Mouse (Mus musculus): ENCODE data around the gene Fbxl7. TPM values are rescaled to one million over a fixed set of nuclear protein-coding genes. Genes with fewer than 3 reads are reported as not detected.
"Not testable (repeated sequence)": the region's sequence is repeated elsewhere in the genome, so short reads cannot be mapped to it uniquely, and the experiment has no call there.

Gene Fbxl7
- polyA plus RNA-seq, 1 experiment from 2014 or later = 24.1 TPM

GRCm38 (mm10) chr15:26732366-26732765 is 163.0 kb downstream of the Fbxl7 start:
- ATAC-seq (ENCODE audit: low FRiP score, low TSS enrichment) = no peak

DNA sequence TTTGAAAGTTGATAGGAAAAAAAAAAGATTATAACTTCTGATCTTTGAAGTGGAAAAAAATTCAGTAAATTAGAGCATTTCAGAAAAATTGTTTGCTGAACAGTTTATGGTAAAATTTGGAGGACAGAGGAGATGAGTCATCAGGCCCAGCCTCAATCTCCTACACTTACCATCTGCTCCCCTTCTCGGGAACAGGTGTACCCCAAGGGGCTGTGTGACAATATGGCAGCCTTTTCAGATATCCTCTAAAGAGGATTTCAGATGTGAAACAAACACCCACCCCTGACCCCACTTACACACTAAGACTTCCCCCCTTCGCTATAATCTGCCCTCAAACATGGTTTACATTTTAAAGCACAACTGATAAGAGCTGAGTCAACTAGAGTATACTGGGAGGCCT is 164.6 kb downstream of the Fbxl7 start:
- H3K36me3 ChIP-seq (ENCODE audit: control insufficient read depth, insufficient read depth, low read length) = no peaks in the 10 kb centered on the region
- no peaks in the 10 kb centered on the region for H3K4me1 ChIP-seq (ENCODE audit: control insufficient read depth, insufficient read depth, low read length)
- H3K27me3 ChIP-seq (ENCODE audit: control insufficient read depth, insufficient read depth, low read length) = no peaks in the 10 kb centered on the region
- H3K9ac ChIP-seq (ENCODE audit: low read depth, low read length) = no peak overlapping the region
- ATAC-seq (ENCODE audit: low FRiP score, low TSS enrichment) = no peak
- H3K4me3 ChIP-seq (ENCODE audit: low read length) = no peak overlapping the region
- 75% methylated on average over 2 of the region's 2 CpGs for WGBS
- no peak overlapping the region for H3K4me2 ChIP-seq (replicated peaks; ENCODE audit: low read depth, low read length)
- no peaks in the 10 kb centered on the region for H3K9me3 ChIP-seq (ENCODE audit: control insufficient read depth, low read length)
- no peak overlapping the region for H3K27ac ChIP-seq (ENCODE audit: low read depth, low read length)

More at GRCm38 (mm10) chr15:26732366-26732765, 163.0 kb downstream of the Fbxl7 start:
- Histone ChIP-seq H3K36me3 (ENCODE audit: control insufficient read depth, insufficient read depth, low read length) (no peaks in the 10 kb centered on the region), H3K27ac (ENCODE audit: low read depth, low read length) (no peak overlapping the region), H3K9ac (ENCODE audit: low read depth, low read length) (no peak overlapping the region), H3K27me3 (ENCODE audit: control insufficient read depth, insufficient read depth, low read length) (no peaks in the 10 kb centered on the region), H3K4me2 (replicated peaks; ENCODE audit: low read depth, low read length) (no peak overlapping the region), H3K4me3 (ENCODE audit: low read length) (no peak overlapping the region), H3K4me1 (ENCODE audit: control insufficient read depth, insufficient read depth, low read length) (no peaks in the 10 kb centered on the region), H3K9me3 (ENCODE audit: control insufficient read depth, low read length) (no peaks in the 10 kb centered on the region)
- WGBS = 76% methylated on average over 2 of the region's 2 CpGs

DNA sequence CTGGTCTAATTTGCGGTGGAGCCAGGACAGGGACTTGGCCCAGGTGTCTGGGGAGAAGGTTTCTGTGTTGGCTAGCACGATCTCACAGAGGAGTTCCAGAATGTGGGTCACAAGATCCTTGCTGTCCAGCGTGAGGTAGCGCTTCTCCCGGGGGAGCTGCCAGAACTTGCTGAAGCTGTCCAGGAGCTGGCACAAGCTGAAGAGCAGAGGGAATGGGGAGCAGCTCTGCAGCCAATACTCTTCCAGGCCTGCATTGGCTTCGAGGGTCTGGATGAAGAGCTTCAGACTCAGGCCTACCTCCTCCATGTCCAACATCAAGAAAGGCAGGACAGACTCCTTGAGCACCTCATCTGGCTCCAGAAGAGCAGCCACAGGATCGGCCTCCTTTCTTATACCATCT is 166.0 kb downstream of the Fbxl7 start:
- ATAC-seq (ENCODE audit: low FRiP score, low TSS enrichment); H3K27me3 ChIP-seq (ENCODE audit: control insufficient read depth, insufficient read depth, low read length); H3K4me3 ChIP-seq (ENCODE audit: low read length); H3K4me1 ChIP-seq (ENCODE audit: control insufficient read depth, insufficient read depth, low read length); H3K36me3 ChIP-seq (ENCODE audit: control insufficient read depth, insufficient read depth, low read length); H3K4me2 ChIP-seq (replicated peaks; ENCODE audit: low read depth, low read length); H3K27ac ChIP-seq (ENCODE audit: low read depth, low read length); H3K9me3 ChIP-seq (ENCODE audit: control insufficient read depth, low read length); H3K9ac ChIP-seq (ENCODE audit: low read depth, low read length): not testable (repeated sequence)
- WGBS = 91% methylated on average over 5 of the region's 7 CpGs

DNA sequence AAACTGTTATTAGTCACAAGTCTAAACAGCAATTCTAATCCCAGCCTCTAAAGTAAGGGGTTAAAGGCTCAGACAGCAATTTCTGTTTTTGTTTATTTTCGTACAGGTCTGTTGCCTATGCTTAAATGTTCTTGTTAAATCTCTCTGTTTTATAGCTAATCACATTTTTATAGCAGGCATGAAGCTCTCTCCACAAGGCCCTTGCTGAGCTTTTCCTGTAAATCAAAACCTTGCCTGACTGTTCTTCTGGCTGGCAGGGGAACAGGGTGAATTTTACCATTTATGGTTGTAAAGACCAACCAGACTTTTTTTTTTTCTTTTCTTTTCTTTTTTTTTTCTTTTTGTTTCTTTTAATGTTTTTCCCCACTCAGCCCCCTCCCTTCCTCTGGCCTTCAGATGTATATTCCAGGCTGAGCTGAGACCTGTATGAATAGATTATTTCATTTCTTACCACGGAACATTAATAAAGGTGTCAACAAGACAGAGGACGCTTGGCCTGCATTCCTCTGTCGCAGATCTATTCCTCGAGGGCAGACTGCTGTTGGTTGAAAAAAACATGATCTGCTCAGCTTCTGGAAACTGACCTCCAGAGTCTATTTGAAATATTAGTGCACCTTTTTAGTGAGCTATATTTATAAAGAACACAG is 176.9 kb downstream of the Fbxl7 start:
- no peaks in the 10 kb centered on the region for H3K27me3 ChIP-seq (ENCODE audit: control insufficient read depth, insufficient read depth, low read length)
- H3K27ac ChIP-seq (ENCODE audit: low read depth, low read length) = peak overlapping the region; percentile 26; the same call in 1 of the 2 replicates
- H3K36me3 ChIP-seq (ENCODE audit: control insufficient read depth, insufficient read depth, low read length) = no peaks in the 10 kb centered on the region
- no peak overlapping the region for H3K4me3 ChIP-seq (ENCODE audit: low read length)
- H3K4me2 ChIP-seq (replicated peaks; ENCODE audit: low read depth, low read length) = no peak overlapping the region
- no peaks in the 10 kb centered on the region for H3K9me3 ChIP-seq (ENCODE audit: control insufficient read depth, low read length)
- H3K4me1 ChIP-seq (ENCODE audit: control insufficient read depth, insufficient read depth, low read length) = peaks cover 10% of the 10 kb centered on the region
- ATAC-seq (ENCODE audit: low FRiP score, low TSS enrichment) = peak; percentile 32; the same call in 1 of the 2 replicates
- 24% methylated on average over 5 of the region's 5 CpGs for WGBS
- no peak overlapping the region for H3K9ac ChIP-seq (ENCODE audit: low read depth, low read length)

DNA sequence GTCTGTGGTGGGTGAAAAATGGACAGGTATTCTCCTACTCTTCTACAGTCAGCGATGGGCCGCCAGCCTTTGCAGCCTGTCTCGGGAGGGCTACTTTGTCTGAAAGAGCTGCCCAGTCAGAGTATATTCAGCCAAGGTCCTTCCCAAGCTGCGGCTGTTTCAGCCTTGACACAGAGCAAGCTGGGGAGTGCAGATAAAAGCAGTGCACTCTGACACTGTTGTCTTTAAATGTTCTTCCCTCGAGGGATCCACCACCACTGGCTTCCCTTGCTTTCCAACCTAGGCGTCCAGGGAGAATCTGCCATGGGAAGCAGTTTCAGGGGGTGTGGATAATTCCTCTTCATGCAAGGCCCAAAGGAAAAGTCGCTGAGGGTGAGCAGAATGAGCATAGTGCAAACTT is 177.4 kb downstream of the Fbxl7 start:
- Histone ChIP-seq H3K4me3 (ENCODE audit: low read length) (no peak overlapping the region), H3K36me3 (ENCODE audit: control insufficient read depth, insufficient read depth, low read length) (no peaks in the 10 kb centered on the region), H3K27ac (ENCODE audit: low read depth, low read length) (peak overlapping the region; percentile 26; the same call in 1 of the 2 replicates), H3K9ac (ENCODE audit: low read depth, low read length) (no peak overlapping the region), H3K4me1 (ENCODE audit: control insufficient read depth, insufficient read depth, low read length) (peaks cover 10% of the 10 kb centered on the region), H3K4me2 (replicated peaks; ENCODE audit: low read depth, low read length) (no peak overlapping the region), H3K27me3 (ENCODE audit: control insufficient read depth, insufficient read depth, low read length) (no peaks in the 10 kb centered on the region), H3K9me3 (ENCODE audit: control insufficient read depth, low read length) (no peaks in the 10 kb centered on the region)
- 37% methylated on average over 7 of the region's 7 CpGs for WGBS
- no peak for ATAC-seq (ENCODE audit: low FRiP score, low TSS enrichment)

GRCm38 (mm10) chr15:26716181-26716580 is 179.2 kb downstream of the Fbxl7 start:
- H3K36me3 ChIP-seq (ENCODE audit: control insufficient read depth, insufficient read depth, low read length) = no peaks in the 10 kb centered on the region
- H3K9me3 ChIP-seq (ENCODE audit: control insufficient read depth, low read length) = no peaks in the 10 kb centered on the region
- ATAC-seq (ENCODE audit: low FRiP score, low TSS enrichment) = no peak
- H3K4me3 ChIP-seq (ENCODE audit: low read length) = no peak overlapping the region
- 95% methylated on average over 2 of the region's 2 CpGs for WGBS
- peaks cover 10% of the 10 kb centered on the region for H3K4me1 ChIP-seq (ENCODE audit: control insufficient read depth, insufficient read depth, low read length)
- no peak overlapping the region for H3K4me2 ChIP-seq (replicated peaks; ENCODE audit: low read depth, low read length)
- H3K9ac ChIP-seq (ENCODE audit: low read depth, low read length) = no peak overlapping the region
- no peaks in the 10 kb centered on the region for H3K27me3 ChIP-seq (ENCODE audit: control insufficient read depth, insufficient read depth, low read length)
- no peak overlapping the region for H3K27ac ChIP-seq (ENCODE audit: low read depth, low read length)

DNA sequence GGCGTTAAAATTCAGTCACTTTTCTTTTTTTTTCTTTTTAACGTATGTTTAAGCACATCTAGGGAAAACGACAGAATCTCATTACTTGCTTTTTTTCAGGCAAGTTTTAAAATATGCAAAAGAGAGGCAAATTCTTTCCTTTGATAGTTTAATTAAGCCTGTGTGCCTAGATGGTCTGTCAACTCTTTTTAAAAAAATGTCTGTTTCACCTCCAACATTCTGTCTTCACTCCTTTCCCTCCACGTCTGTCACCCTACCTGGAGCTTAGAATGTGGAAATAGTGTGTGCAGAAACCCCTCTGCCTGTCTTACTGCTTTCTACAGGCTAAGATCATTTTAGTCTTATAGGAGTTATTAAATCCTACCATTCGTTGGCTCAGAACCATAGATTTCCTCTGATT is 179.7 kb downstream of the Fbxl7 start:
- Histone ChIP-seq H3K9ac (ENCODE audit: low read depth, low read length) (no peak overlapping the region), H3K27ac (ENCODE audit: low read depth, low read length) (no peak overlapping the region)

DNA sequence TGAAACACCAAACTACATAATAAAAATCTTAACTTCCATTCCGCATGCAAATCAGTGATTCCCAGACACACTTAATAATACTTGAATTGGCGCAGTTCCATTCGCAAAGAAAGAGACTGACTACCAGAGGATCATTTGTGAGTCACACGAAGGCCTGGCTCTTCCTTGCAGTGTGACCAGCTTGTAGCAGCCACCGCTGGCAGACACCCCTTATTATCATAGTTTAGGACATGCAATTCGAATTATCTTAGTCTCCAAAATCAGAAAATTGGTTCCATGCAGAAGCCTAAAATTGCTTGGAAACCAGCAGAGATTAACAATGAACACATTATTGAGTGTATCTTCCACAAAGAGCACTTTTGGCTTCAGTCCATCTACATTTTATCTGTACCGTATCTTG is 183.1 kb downstream of the Fbxl7 start:
- H3K4me2 ChIP-seq (replicated peaks; ENCODE audit: low read depth, low read length) = no peak overlapping the region
- H3K4me3 ChIP-seq (ENCODE audit: low read length) = no peak overlapping the region
- H3K9ac ChIP-seq (ENCODE audit: low read depth, low read length) = no peak overlapping the region
- WGBS = 88% methylated on average over 7 of the region's 7 CpGs
- no peak overlapping the region for H3K27ac ChIP-seq (ENCODE audit: low read depth, low read length)
- ATAC-seq (ENCODE audit: low FRiP score, low TSS enrichment) = no peak
- no peaks in the 10 kb centered on the region for H3K27me3 ChIP-seq (ENCODE audit: control insufficient read depth, insufficient read depth, low read length)
- H3K36me3 ChIP-seq (ENCODE audit: control insufficient read depth, insufficient read depth, low read length) = no peaks in the 10 kb centered on the region
- H3K4me1 ChIP-seq (ENCODE audit: control insufficient read depth, insufficient read depth, low read length) = 0 out of 2 replicates have a peak, but pooled peaks cover 2% of the 10 kb centered on the region
- no peaks in the 10 kb centered on the region for H3K9me3 ChIP-seq (ENCODE audit: control insufficient read depth, low read length)

More for the DNA sequence above, 179.7 kb downstream of the Fbxl7 start:
- Histone ChIP-seq H3K4me3 (ENCODE audit: low read length) (no peak overlapping the region), H3K27me3 (ENCODE audit: control insufficient read depth, insufficient read depth, low read length) (no peaks in the 10 kb centered on the region), H3K4me2 (replicated peaks; ENCODE audit: low read depth, low read length) (no peak overlapping the region), H3K9me3 (ENCODE audit: control insufficient read depth, low read length) (no peaks in the 10 kb centered on the region), H3K4me1 (ENCODE audit: control insufficient read depth, insufficient read depth, low read length) (peaks cover 10% of the 10 kb centered on the region), H3K36me3 (ENCODE audit: control insufficient read depth, insufficient read depth, low read length) (no peaks in the 10 kb centered on the region)
- WGBS = 75% methylated on average over 5 of the region's 5 CpGs
- ATAC-seq (ENCODE audit: low FRiP score, low TSS enrichment) = no peak

- H3K4me3 ChIP-seq (ENCODE audit: low read length) = no peak overlapping the region
- no peak overlapping the region for H3K9ac ChIP-seq (ENCODE audit: low read depth, low read length)
- H3K27ac ChIP-seq (ENCODE audit: low read depth, low read length) = no peak overlapping the region
- no peaks in the 10 kb centered on the region for H3K4me1 ChIP-seq (ENCODE audit: control insufficient read depth, insufficient read depth, low read length)
- H3K36me3 ChIP-seq (ENCODE audit: control insufficient read depth, insufficient read depth, low read length) = no peaks in the 10 kb centered on the region
- H3K27me3 ChIP-seq (ENCODE audit: control insufficient read depth, insufficient read depth, low read length) = no peaks in the 10 kb centered on the region
- WGBS = 63% methylated on average over 2 of the region's 2 CpGs
- no peak overlapping the region for H3K4me2 ChIP-seq (replicated peaks; ENCODE audit: low read depth, low read length)
- no peaks in the 10 kb centered on the region for H3K9me3 ChIP-seq (ENCODE audit: control insufficient read depth, low read length)
- no peak for ATAC-seq (ENCODE audit: low FRiP score, low TSS enrichment)
These were observed 190.4 kb downstream of the Fbxl7 start for GRCm38 (mm10) chr15:26704966-26705365.

Data from kidney, embryonic 14.5 days (tissue).